Mouse (Mus musculus) layer of hippocampus, adult 9-11 months (tissue): ENCODE data around the gene Cebpa.

Experiments
- DNase-seq: peaks from one replicate; pipeline ENCODE4 v3.0.0; 2022

Cebpa gene

DNA sequence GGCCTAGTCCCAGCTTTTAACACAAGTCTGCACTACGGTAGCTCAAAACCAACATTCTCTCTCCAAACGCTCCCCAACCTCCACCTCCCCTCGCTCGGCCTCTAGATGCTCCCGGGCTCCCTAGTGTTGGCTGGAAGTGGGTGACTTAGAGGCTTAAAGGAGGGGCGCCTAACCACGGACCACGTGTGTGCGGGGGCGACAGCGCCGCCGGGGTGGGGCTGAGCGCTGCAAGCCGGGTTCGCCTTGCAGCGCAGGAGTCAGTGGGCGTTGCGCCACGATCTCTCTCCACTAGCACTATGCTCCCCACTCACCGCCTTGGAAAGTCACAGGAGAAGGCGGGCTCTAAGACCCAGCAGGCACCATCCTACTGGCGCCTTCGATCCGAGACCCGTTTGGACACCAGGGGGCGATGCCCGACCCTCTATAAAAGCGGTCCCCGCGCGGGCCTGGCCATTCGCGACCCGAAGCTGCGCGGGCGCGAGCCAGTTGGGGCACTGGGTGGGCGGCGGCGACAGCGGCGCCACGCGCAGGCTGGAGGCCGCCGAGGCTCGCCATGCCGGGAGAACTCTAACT is at the start of gene Cebpa:
Gene Cebpa, plus strand, starts transcription at position 453 of the 573 bp plus-strand sequence.
- DNase-seq: peak; percentile 96

DNA sequence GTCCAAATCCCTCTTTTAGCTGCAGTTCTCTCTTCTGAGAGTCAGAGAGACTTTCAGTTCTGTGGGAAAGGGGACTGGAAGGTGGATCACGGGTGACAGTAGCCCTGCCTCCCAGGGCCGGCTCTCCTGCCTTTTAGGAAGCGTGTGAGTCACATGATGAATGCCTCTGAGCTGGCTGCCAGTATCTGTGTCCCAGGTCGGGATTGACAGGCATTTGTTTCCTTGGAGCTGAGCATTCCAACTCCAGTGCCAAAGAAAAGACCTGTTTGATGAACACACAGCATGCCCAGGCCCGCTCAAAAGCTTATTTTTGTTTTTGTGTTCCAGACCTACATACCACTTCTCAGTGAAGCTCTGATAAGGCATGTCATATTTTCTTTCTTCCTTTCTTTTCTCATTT is 42.4 kb upstream of the Cebpa start:
- DNase-seq: no peak

DNA sequence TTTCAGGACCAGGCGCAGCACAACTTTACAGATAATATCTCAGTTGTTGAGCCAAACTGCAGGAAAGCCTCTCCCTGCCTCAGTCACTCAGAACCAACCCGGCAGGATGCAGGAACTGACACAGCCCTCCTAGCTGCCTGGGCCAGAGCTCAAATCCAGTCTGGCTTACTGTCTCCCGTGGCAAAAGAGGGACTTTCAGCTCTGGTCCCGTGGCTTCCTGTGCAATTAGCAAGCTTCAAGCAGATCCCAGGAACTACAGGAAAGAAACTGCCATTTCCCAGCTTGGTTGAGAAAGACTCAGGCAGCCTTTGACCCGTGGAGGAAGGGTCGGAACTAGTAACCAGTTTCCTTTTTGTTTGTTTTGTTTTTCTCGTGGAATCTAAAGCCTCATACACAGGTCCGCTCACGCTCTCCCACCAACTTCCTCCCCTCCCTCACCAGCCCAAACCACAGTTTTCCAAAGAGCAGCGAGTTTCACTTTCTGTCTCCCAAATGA is 38.2 kb upstream of the Cebpa start:
- no peak for DNase-seq

DNA sequence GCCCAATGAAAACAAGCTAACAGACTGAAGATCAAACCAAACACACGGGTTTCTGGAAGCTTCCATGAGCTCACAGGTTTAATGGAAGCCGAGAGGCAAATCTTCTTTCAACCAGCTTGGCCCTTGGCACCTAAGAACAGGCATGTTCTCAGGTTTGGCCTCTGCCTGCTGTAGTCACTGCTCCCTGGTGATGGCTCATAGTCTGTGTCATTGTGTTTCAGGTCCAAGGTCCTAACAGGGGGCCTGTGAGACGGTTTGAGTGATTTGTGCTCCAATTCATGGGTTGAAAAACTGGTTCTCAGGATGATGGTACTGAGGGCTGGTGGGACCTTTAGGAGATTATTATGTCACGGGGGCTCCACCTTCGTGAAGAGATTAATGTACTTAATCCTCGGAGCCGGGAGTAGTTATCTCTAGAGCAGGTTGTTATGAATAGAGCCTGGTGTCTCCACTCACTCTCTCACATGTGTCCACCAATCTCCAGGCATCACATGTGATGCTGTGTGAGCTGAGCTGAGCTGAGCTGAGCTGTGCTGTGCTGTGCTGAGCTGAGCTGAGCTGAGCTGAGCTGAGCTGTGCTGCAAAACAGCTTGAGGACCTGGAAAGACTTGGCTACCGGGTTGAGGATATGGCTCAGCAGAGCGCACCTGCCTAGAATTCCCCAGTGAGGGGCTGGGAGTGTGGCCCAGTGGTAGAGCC is 37.5 kb upstream of the Cebpa start:
- DNase-seq: no peak

DNA sequence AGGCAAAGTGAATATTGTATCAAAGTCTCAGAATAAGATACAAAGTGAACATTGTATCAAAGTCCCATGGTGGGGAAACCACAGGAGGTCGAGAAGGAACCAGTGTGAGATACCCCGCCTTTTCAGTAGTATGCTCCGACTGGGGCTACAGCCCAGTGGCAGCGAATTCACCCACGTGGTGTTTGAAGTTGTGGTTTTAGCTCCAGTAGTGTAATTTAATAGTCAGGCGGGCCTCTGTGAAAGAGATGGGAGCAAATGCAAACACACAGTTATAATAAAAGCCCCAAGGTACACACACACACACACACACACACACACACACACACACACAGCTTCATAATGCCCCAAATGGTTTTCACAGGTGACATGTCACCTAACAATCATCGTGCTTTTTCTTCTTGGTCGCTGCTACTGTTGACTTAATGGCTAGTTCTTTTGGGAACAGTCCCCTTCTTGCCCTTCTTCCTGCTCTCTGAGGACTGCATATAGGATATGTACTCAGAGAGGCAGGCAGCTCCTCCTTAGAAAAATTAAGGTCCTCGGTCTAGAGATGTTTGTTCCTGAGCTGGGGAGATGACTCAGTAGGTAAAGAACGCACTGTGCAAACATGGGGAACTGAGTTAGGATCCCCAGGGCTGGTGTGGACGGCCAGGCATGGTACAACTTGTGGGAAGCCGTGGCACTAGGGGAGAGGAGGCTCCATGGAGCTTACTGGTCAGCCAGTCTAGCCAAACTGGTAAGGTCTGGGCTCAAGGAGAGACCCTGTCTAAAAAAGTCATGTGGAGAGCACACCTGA is 34.3 kb upstream of the Cebpa start:
- no peak for DNase-seq

DNA sequence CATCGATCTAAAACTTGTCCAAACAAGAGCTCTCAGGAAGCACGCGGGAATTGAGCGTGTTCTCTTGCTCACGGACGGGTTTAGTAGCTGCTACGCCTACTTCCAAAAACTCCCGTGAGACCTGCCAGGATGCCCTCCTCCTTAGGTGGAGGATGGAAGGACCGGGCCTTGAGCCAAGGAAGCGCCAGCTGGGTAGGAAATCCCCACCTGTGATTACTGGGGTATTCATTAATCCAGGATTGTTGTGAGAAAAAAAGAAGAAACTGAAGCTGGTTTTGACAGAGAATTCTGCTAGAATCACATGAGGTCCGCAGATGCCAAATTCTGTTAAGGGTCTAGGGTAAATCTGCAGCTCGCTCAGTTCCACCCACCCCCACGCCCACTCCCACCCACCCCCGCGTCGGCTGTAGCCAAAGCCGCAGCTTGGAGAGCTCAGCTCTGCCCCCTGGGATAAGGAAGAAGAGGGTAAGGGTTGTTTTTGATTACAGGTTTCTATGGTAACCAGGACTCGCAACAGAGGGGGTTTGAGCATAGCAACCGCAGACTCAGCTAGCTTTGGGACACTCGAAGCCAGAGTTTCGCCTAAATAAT is 32.7 kb upstream of the Cebpa start:
- peak; percentile 40 for DNase-seq

DNA sequence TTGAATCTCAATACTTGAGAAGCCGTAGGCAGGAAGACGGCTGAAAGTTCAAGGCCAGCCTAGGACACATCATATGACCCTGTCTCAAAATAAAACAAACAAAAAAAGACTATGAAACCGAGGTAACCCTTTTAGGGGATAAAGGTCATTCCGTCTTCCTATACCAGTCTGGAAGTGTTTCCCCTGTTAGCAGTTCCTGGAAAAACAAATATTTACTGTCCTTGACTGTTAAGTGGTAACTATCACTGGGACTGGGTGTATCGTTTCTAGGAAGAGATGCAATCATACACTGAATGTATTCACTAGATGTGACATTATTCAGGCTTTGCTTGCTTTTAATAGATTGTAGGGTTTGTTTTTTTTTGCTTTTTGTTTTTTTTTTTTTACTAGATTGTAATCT is 28.5 kb upstream of the Cebpa start:
- DNase-seq: no peak

DNA sequence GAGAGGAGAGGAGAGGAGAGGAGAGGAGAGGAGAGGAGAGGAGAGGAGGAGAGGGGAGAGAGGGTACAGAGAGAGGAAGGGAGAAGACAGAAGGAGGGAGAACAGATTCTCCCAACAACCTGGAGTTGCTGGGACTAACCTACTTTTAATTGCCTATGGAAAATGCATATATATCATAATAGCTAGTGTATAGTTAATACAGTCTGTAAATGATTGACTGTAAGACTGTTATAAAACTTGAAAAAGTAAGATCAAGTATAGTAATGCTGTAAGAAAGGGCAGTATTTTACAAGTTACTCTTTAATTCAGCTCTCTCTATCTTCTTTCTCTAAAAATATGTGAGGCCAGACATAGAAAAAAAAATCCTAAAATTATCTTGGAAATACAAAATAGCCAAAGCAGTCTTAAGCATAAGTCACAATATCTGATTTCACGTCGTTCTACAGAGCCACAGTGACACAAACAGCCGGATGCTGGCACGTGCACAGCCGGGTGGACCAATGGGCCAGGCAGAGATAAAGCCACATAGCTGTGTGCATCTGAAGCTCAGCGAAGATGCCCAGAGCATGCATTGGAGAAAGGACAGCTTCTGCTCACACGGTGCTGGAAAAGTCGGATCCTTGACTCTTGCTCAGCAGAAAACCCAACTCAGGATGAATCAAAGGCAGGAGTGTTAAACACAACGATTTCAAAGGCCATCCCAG is 24.0 kb upstream of the Cebpa start:
- no peak for DNase-seq

DNA sequence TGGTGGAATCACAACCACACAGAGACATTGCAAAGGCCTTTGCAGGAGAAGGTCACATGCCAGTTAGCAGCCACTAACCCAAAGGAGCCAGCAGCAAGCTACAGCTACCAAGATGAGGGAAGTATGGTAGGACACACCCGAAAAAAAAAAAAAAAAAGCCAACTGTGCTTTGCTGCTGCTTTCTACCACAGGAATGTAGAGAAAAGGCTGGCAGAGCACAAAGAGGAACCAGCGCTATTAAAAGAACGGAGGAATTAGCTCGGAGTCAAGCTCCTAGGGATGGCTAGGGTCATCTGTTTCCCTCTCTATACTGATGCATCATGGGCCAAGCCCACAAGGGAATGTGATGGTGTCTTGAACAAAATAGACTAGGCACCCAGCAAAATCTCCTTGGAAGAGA is 20.3 kb upstream of the Cebpa start:
- DNase-seq: peak; percentile 66

DNA sequence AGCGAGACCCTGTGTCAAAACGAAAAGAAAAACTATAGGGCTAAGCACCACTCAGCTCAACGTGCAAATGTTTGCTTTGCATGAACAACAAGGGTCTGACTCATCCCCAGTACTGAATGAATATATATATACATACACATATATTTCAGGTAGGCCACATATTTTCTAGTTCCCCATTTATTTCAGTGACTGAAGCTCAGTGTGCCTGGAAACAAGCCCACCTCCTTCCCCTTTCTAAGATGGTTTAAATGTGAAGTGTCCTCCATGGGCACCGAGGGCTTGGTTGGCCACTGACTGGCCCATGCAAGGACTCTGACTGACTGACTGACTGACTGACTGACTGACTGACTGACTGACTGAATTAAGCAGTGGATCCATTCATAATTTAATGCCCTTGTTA is 19.6 kb upstream of the Cebpa start:
- no peak for DNase-seq

DNA sequence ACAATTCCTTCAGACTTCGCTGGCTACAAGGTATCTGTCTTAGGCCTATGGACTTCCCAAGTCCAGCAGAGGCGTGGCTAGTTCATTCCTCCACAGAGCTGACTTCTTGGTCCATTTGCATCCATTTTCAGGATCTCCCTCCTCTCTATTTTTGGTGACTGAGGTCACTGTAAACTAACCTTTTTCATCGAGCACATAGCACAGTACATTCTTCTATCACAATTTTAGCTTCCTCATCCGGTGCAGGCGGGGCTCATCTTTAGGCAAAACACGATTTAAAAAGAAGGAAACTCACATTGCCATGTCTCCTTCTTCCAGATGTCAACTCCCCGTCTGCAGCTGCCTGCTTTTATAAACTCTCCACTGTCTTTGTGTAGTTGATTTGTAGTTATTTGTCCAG is 12.5 kb upstream of the Cebpa start:
- DNase-seq: no peak

DNA sequence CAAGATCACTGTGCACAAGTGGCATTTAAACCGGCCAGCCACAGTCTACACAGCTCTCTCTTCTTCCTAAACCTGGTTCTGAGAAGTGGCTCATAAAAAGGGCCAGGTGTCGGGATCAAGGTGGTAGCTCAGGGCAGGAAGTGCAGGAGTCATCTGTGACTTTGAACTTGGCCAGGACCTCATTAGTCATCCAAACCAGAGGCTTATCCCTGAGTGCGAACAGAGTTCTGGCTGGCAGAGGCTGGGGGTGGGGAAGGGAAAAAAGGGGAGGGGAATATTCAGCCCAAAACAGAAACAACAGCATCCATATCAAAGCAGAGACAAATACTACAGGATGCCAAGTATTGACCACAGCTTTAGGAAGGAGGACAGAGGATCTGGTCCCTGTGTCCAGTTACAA is 11.5 kb upstream of the Cebpa start:
- DNase-seq: no peak

DNA sequence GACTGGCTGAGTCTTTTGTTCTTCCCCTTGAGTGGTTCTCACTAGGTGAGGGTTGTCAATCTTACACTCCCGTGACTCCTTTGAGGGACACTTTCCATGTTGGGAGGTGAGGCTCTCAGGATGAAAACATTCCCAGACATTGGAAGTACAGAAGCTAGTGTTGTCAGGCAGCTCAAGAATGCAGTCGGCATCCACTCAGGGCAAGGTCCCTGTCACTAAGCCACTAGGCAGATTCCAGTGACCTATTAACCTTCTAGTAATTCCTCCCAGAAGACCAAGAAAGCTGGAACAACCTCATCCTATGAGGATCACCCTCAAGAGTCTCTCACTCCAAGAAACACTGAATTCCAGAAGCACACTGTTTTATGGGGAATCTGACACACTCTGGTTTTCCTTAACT is 11.0 kb upstream of the Cebpa start:
- DNase-seq: no peak

DNA sequence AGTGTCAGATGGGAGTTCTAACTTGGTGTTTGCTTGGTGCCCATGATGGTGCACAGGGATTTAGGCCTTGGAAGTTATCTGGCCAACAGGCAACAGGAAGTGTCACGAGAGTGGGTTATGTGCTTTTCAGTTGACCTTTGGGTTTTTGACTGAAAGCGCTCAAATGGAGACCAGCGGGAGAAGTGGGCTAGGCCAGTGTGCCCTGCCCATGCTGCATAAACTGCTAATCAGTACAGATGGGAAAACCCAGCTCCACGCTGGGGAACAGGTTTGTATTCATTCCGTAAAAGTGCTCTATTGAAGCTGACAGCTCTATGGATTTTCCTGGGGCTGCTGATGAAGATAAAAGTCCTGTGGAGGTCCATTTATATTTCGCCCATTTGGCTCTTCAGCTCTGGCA is 10.4 kb upstream of the Cebpa start:
- no peak for DNase-seq

DNA sequence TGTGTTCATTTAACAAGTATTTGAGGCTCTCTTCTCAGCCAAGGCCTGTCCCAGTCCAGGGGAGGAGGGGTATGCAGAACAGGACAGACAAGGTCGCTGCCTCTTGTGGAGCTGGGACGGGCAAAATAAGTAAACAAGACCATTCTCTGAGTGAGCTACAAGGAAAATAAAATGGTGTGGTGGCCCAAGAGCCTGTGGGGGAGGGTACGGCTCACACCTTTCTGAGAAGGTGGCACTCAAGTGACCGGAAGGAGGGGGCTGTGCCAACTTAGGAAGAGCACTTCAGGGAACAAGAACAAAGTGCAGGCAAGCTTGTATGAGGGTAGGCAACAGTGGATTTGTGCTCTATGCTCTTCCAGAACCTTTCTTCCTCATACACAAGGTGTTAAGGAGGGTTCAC is 6.0 kb upstream of the Cebpa start:
- no peak for DNase-seq

DNA sequence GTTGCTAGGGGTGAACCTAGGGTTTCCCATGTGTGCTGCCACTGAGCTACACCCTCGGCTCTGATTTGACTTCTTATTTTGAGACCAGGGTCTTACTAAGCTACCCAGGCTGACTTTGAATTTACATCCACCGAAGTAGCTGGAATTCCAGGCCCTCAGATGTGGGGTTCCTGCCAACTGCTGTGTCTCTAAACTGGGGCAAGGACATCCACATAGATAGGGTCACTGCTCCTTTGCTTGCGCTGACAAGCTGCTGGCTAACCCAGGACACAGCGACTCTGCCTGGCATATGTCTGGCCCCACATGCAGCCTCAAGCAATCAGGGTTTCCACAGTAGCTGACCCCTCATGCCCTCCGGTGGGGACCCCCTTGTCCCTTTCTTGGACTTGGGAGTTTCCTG is 5.4 kb upstream of the Cebpa start:
- no peak for DNase-seq

DNA sequence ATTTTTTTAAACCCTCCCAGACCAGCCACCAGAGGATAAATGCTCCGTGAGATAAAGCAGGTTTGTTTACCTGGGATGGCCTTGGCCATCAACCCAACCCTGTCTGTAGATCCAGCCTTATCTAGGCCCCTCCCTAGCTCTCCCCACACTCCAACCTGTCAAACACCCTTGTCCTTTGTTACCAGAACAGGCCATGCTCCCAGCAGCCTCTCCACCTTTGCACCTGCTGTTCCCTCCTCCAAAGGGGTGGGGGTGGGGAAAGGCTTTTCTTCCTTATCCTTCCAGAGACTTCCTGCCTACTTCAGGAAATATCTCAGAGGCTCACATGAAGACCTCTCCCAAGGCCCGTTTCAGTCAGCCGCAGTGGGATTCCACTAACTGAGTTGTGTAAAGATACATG is 2.6 kb upstream of the Cebpa start:
- no peak for DNase-seq

DNA sequence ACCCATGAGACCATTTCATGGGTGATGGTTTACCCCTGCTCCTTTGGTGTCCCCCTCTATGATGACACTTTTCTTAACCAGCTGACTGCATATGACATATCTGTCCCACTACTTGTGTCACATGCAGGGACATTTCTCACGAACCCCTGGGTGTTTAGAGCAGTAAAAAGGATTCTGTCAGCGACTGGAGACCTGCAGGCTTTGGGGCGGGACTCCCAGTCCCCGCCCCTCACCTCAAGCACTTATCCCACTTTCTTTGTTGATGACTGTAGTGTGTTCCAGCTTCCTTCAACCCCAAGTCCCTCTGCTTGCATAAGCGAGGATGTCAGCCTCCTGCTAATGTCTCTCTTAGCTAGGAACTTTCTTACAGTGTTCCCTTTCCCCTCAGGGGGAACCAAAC is 2.0 kb upstream of the Cebpa start:
- DNase-seq: no peak

DNA sequence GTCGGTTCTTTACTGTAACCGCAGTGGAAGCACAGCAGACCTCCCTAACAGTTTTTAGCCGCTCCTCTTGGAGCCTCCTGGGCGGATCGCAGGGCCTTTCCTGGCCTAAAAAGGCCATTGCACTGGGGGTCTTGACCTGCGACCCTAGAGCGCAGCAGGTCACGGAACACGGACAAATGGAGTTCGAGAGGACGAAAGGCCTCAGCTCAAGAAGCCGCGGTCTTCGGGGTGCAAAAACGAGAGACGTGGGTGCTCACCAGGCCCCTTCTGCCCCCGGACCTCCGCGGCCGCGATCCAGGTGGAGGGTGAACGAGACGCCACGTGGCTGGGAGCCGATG is 1.4 kb upstream of the Cebpa start:
- DNase-seq: no peak

DNA sequence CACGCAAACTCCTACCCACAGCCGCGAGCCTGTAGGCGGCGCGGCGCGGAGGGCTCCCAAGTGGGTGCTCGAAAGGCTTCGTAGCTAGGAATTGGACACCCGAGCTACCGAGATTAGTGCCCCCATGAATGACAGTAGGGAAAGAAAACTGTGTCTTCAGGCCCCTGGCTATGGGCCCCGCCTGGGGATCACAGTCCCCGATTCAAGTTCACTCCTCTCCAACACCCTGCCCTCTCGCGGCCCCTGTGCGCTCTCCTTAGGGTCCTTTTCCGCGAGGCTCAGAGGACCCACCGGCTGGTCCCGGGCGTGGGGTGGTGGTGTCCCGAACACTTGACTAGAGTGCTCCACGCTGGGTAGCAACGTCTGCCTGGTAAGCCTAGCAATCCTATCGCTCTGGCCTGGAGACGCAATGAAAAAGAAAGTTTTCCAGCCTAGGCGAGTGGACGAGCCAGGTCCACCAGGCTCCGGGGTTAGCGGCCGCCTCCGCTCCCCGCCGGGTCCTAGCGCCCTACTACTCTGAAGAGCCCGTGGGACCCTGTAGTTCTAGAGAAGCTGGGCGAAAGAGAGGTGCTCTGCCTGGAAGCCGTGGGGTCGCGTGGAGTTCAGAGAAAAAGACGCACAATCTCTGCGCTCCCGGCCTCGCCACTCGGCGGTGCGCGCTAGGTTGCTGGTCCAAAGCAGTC is 853 bp upstream of the Cebpa start:
- DNase-seq: peak; percentile 64

DNA sequence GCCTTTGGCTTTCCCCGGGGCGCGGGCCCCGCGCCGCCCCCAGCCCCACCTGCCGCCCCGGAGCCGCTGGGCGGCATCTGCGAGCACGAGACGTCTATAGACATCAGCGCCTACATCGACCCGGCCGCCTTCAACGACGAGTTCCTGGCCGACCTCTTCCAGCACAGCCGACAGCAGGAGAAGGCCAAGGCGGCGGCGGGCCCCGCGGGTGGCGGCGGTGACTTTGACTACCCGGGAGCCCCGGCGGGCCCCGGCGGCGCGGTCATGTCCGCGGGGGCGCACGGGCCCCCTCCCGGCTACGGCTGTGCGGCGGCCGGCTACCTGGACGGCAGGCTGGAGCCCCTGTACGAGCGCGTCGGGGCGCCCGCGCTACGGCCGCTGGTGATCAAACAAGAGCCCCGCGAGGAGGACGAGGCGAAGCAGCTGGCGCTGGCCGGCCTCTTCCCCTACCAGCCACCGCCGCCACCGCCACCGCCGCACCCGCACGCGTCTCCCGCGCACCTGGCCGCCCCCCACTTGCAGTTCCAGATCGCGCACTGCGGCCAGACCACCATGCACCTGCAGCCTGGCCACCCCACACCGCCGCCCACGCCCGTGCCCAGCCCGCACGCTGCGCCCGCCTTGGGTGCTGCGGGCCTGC is 533 bp downstream of the Cebpa start:
- no peak for DNase-seq

DNA sequence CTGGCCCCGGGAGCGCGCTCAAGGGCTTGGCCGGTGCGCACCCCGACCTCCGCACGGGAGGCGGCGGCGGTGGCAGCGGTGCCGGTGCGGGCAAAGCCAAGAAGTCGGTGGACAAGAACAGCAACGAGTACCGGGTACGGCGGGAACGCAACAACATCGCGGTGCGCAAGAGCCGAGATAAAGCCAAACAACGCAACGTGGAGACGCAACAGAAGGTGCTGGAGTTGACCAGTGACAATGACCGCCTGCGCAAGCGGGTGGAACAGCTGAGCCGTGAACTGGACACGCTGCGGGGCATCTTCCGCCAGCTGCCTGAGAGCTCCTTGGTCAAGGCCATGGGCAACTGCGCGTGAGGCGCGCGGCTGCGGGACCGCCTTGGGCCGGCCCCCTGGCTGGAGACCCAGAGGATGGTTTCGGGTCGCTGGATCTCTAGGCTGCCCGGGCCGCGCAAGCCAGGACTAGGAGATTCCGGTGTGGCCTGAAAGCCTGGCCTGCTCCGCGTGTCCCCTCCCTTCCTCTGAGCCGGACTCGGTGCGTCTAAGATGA is 1.1 kb downstream of the Cebpa start:
- DNase-seq: no peak
